Mouse (Mus musculus): ENCODE measurements around the gene Kif22. TPM values are rescaled to one million over a fixed set of nuclear protein-coding genes. Genes with fewer than 3 reads are reported as not detected.

Gene Kif22
- polyA plus RNA-seq, 1 experiment from 2014 or later = 20.0 TPM

Small RNA genes lying within 50 kb of the gene (microRNA-seq; reads per million reads assigned to microRNA genes)
- gene Gm44343 = not detected

Other genes starting within 250 kb of the Kif22 start
- gene Ppp4c, start 250.0 kb downstream of the Kif22 start, polyA plus RNA-seq (2015; fragmentation: Nextera tagmentation; extraction: Ambion mirVana) = 154 and 188 TPM in 2 replicates
- gene Fam57b, start 244.8 kb downstream of the Kif22 start, polyA plus RNA-seq (2015; fragmentation: Nextera tagmentation; extraction: Ambion mirVana) = 48.2 and 54.4 TPM in 2 replicates
- not detected in 2 replicates for gene 4930451I11Rik, start 210.8 kb downstream of the Kif22 start, polyA plus RNA-seq (2015; fragmentation: Nextera tagmentation; extraction: Ambion mirVana)
- gene Doc2a, start 195.1 kb downstream of the Kif22 start, polyA plus RNA-seq (2015; fragmentation: Nextera tagmentation; extraction: Ambion mirVana) = 36.2 and 39.3 TPM in 2 replicates
- gene Hirip3, start 180.5 kb downstream of the Kif22 start, polyA plus RNA-seq (2015; fragmentation: Nextera tagmentation; extraction: Ambion mirVana) = 20.3 and 28.6 TPM in 2 replicates
- gene Ino80e, start 180.1 kb downstream of the Kif22 start, polyA plus RNA-seq (2015; fragmentation: Nextera tagmentation; extraction: Ambion mirVana) = 89.4 and 90.5 TPM in 2 replicates
- gene Taok2, start 157.8 kb downstream of the Kif22 start, polyA plus RNA-seq (2015; fragmentation: Nextera tagmentation; extraction: Ambion mirVana) = 52.4 and 55.2 TPM in 2 replicates
- gene Tmem219, start 119.6 kb downstream of the Kif22 start, polyA plus RNA-seq (2015; fragmentation: Nextera tagmentation; extraction: Ambion mirVana) = 30.9 and 31.1 TPM in 2 replicates
- 102 and 121 TPM in 2 replicates for gene Kctd13, start 113.6 kb downstream of the Kif22 start, polyA plus RNA-seq (2015; fragmentation: Nextera tagmentation; extraction: Ambion mirVana)
- 8.9 and 11.7 TPM in 2 replicates for gene Asphd1, start 92.9 kb downstream of the Kif22 start, polyA plus RNA-seq (2015; fragmentation: Nextera tagmentation; extraction: Ambion mirVana)
- gene Sez6l2, start 91.9 kb downstream of the Kif22 start, polyA plus RNA-seq (2015; fragmentation: Nextera tagmentation; extraction: Ambion mirVana) = 51.6 and 56.9 TPM in 2 replicates
- 139 and 145 TPM in 2 replicates for gene Cdipt, start 66.6 kb downstream of the Kif22 start, polyA plus RNA-seq (2015; fragmentation: Nextera tagmentation; extraction: Ambion mirVana)
- 0.82 and 1.0 TPM in 2 replicates for gene Cdiptos, start 66.4 kb downstream of the Kif22 start, polyA plus RNA-seq (2015; fragmentation: Nextera tagmentation; extraction: Ambion mirVana)
- 5.2 and 11.6 TPM in 2 replicates for gene Mvp, start 27.9 kb downstream of the Kif22 start, polyA plus RNA-seq (2015; fragmentation: Nextera tagmentation; extraction: Ambion mirVana)
- gene Pagr1b, start 26.0 kb downstream of the Kif22 start, polyA plus RNA-seq (2015; fragmentation: Nextera tagmentation; extraction: Ambion mirVana) = 0.79 and 1.2 TPM in 2 replicates
- gene Pagr1a, start 25.1 kb downstream of the Kif22 start, polyA plus RNA-seq (2015; fragmentation: Nextera tagmentation; extraction: Ambion mirVana) = 52.5 and 80.1 TPM in 2 replicates
- gene Gm42742, start 21.4 kb downstream of the Kif22 start, polyA plus RNA-seq (2015; fragmentation: Nextera tagmentation; extraction: Ambion mirVana) = 18.8 and 54.5 TPM in 2 replicates
- gene Prrt2, start 21.3 kb downstream of the Kif22 start, polyA plus RNA-seq (2015; fragmentation: Nextera tagmentation; extraction: Ambion mirVana) = 69.9 and 72.5 TPM in 2 replicates
- 78.1 and 82.6 TPM in 2 replicates for gene Maz, start 15.4 kb downstream of the Kif22 start, polyA plus RNA-seq (2015; fragmentation: Nextera tagmentation; extraction: Ambion mirVana)
- gene Zg16, start 44.9 kb upstream of the Kif22 start, polyA plus RNA-seq (2015; fragmentation: Nextera tagmentation; extraction: Ambion mirVana) = not detected in 2 replicates
- 2.4 and 8.6 TPM in 2 replicates for gene AI467606, start 48.9 kb upstream of the Kif22 start, polyA plus RNA-seq (2015; fragmentation: Nextera tagmentation; extraction: Ambion mirVana)
- 0.75 and 1.1 TPM in 2 replicates for gene Qprt, start 79.8 kb upstream of the Kif22 start, polyA plus RNA-seq (2015; fragmentation: Nextera tagmentation; extraction: Ambion mirVana)
- 0.08 and 2.8 TPM in 2 replicates for gene Spn, start 95.4 kb upstream of the Kif22 start, polyA plus RNA-seq (2015; fragmentation: Nextera tagmentation; extraction: Ambion mirVana)
- 64.2 and 65.8 TPM in 2 replicates for gene Cd2bp2, start 153.6 kb upstream of the Kif22 start, polyA plus RNA-seq (2015; fragmentation: Nextera tagmentation; extraction: Ambion mirVana)
- 30.0 and 35.6 TPM in 2 replicates for gene Tbc1d10b, start 166.0 kb upstream of the Kif22 start, polyA plus RNA-seq (2015; fragmentation: Nextera tagmentation; extraction: Ambion mirVana)
- gene Mylpf, start 166.4 kb upstream of the Kif22 start, polyA plus RNA-seq (2015; fragmentation: Nextera tagmentation; extraction: Ambion mirVana) = 42.1 and 72.2 TPM in 2 replicates
- 47.5 and 48.8 TPM in 2 replicates for gene Zfp553, start 190.6 kb upstream of the Kif22 start, polyA plus RNA-seq (2015; fragmentation: Nextera tagmentation; extraction: Ambion mirVana)
- gene Sept1, start 190.7 kb upstream of the Kif22 start, polyA plus RNA-seq (2015; fragmentation: Nextera tagmentation; extraction: Ambion mirVana) = 15.8 and 40.6 TPM in 2 replicates
- 72.3 and 83.5 TPM in 2 replicates for gene Zfp771, start 201.8 kb upstream of the Kif22 start, polyA plus RNA-seq (2015; fragmentation: Nextera tagmentation; extraction: Ambion mirVana)
- 128 and 136 TPM in 2 replicates for gene Dctpp1, start 218.2 kb upstream of the Kif22 start, polyA plus RNA-seq (2015; fragmentation: Nextera tagmentation; extraction: Ambion mirVana)
- 67.5 and 73.1 TPM in 2 replicates for gene Sephs2, start 231.6 kb upstream of the Kif22 start, polyA plus RNA-seq (2015; fragmentation: Nextera tagmentation; extraction: Ambion mirVana)